Mouse (Mus musculus) heart, adult 2 months (tissue): ENCODE results near the gene Insr.

Experiments
- CTCF ChIP-seq: fragments of 200-600 bp; IDR thresholded peaks from 2 replicates; pipeline ENCODE4 v1.8.1; 2022; ENCODE audit warnings: antibody characterized with exemption, mild to moderate bottlenecking, moderate library complexity
- EP300 ChIP-seq: fragments of 200-500 bp; IDR thresholded peaks from 2 replicates; pipeline ENCODE4 v1.6.1; 2011; ENCODE audit warnings: low read depth, low read length, control low read depth; ENCODE audit not compliant: insufficient read depth
- POLR2A ChIP-seq: fragments of 200-500 bp; IDR thresholded peaks from 2 replicates; pipeline ENCODE4 v1.6.1; 2011; ENCODE audit warnings: mild to moderate bottlenecking, low read depth, low read length, control low read depth; ENCODE audit not compliant: insufficient read depth

- TF ChIP-seq EP300 = no peak
- no peak for TF ChIP-seq POLR2A
- TF ChIP-seq CTCF = no peak
Measured at GRCm38 (mm10) chr8:3239641-3240040, 39.8 kb downstream of the Insr start.
